Mouse (Mus musculus) CH12.LX (cell line): ENCODE measurements around the gene Fer. TPM values are rescaled to one million over a fixed set of nuclear protein-coding genes. Genes with fewer than 3 reads are reported as not detected.
A peak's percentile ranks its signal among the peaks of the same experiment; 100 is the strongest.

Experiments used
- DNase-seq: peaks from one replicate; pipeline ENCODE4 v3.0.0-alpha.2; 2013; ENCODE audit errors: extremely low read depth
- H3K27ac ChIP-seq: 2 replicates; pipeline ENCODE4 v1.5.1; 2012; ENCODE audit warnings: low read depth, mild to moderate bottlenecking, control low read depth, moderate library complexity; ENCODE audit not compliant: insufficient read depth
- H3K27me3 ChIP-seq: replicated peaks from 2 replicates; pipeline ENCODE3; 2012; ENCODE audit warnings: inconsistent platforms
- H3K36me3 ChIP-seq, 2 experiments: replicated peaks in 1 of 2; 2 replicates each; pipeline versions ENCODE3 to v1.6.1; 2012; ENCODE audit warnings: inconsistent platforms in 1 of 2, low read length in 1 of 2, mild to moderate bottlenecking in 1 of 2, mixed read lengths in 1 of 2, moderate library complexity in 1 of 2; ENCODE audit not compliant: control insufficient read depth in 1 of 2, insufficient read depth in 1 of 2
- H3K4me1 ChIP-seq, 2 experiments: 2 replicates each; pipeline ENCODE4 v1.6.1; 2012; ENCODE audit warnings: inconsistent platforms in 1 of 2, moderate library complexity in 1 of 2; ENCODE audit not compliant: insufficient read depth in 2 of 2, control insufficient read depth in 1 of 2
- H3K4me2 ChIP-seq: 2 replicates; pipeline ENCODE4 v1.6.1; 2012; ENCODE audit warnings: low read depth, mild to moderate bottlenecking, control low read depth; ENCODE audit not compliant: poor library complexity, insufficient read depth, severe bottlenecking
- H3K4me3 ChIP-seq, 3 experiments: fragments of 150-350 bp in 1 of 3; sonication (generic) in 1 of 3; replicated peaks in 1 of 3; 2 replicates each; pipeline versions ENCODE3 to v1.5.1; 2011 to 2012; ENCODE audit warnings: low read depth in 2 of 3, low read length in 2 of 3, mild to moderate bottlenecking in 2 of 3, moderate library complexity in 2 of 3, control low read depth in 1 of 3, improper control_type of control experiment in 1 of 3, inconsistent platforms in 1 of 3, mixed read lengths in 1 of 3; ENCODE audit not compliant: poor library complexity in 1 of 3
- H3K79me2 ChIP-seq: replicated peaks from 2 replicates; pipeline ENCODE4 v1.6.1; 2012; ENCODE audit warnings: mild to moderate bottlenecking, moderate library complexity; ENCODE audit not compliant: control insufficient read depth, poor library complexity, insufficient read depth, severe bottlenecking; ENCODE audit errors: extremely low read depth
- H3K9ac ChIP-seq: 2 replicates; pipeline ENCODE4 v1.6.1; 2012; ENCODE audit warnings: low read depth, mild to moderate bottlenecking, control low read depth, moderate library complexity; ENCODE audit not compliant: insufficient read depth
- H3K9me3 ChIP-seq: replicated peaks from 2 replicates; pipeline ENCODE3; 2012; ENCODE audit warnings: low read length, inconsistent platforms, mixed read lengths
- BHLHE40 ChIP-seq: IDR thresholded peaks from 2 replicates; pipeline ENCODE4 v1.6.1; 2011; ENCODE audit warnings: mild to moderate bottlenecking, low read depth, low read length, improper control_type of control experiment
- CHD1 ChIP-seq: IDR thresholded peaks from 2 replicates; pipeline ENCODE4 v1.6.1; 2012; ENCODE audit warnings: low read depth, low read length, improper control_type of control experiment, inconsistent platforms
- CHD2 ChIP-seq: IDR thresholded peaks from 2 replicates; pipeline ENCODE4 v1.6.1; 2011; ENCODE audit warnings: low read length, improper control_type of control experiment
- E2F4 ChIP-seq: IDR thresholded peaks from 2 replicates; pipeline ENCODE4 v1.6.1; 2011; ENCODE audit warnings: low read depth, low read length, improper control_type of control experiment; ENCODE audit not compliant: insufficient replicate concordance
- ELF1 ChIP-seq: IDR thresholded peaks from 2 replicates; pipeline ENCODE4 v1.6.1; 2014; ENCODE audit warnings: low read depth, mild to moderate bottlenecking, inconsistent platforms, low read length, improper control_type of control experiment
- EP300 ChIP-seq: IDR thresholded peaks from 2 replicates; pipeline ENCODE4 v1.6.1; 2011; ENCODE audit warnings: low read length, improper control_type of control experiment
- GABPA ChIP-seq: IDR thresholded peaks from 2 replicates; pipeline ENCODE4 v1.6.1; 2012; ENCODE audit warnings: low read depth, low read length, improper control_type of control experiment, inconsistent platforms; ENCODE audit not compliant: insufficient replicate concordance
- MAZ ChIP-seq: IDR thresholded peaks from 2 replicates; pipeline ENCODE4 v1.6.1; 2012; ENCODE audit warnings: low read depth, mild to moderate bottlenecking, inconsistent platforms, low read length, improper control_type of control experiment, moderate library complexity
- NRF1 ChIP-seq: IDR thresholded peaks from 2 replicates; pipeline ENCODE4 v1.6.1; 2014; ENCODE audit warnings: low read depth, mild to moderate bottlenecking, inconsistent platforms, low read length, improper control_type of control experiment, moderate library complexity
- PAX5 ChIP-seq: IDR thresholded peaks from 2 replicates; pipeline ENCODE4 v1.6.1; 2012; ENCODE audit warnings: low read length, inconsistent platforms, mixed read lengths
- RAD21 ChIP-seq: IDR thresholded peaks from 2 replicates; pipeline ENCODE4 v1.6.1; 2011; ENCODE audit warnings: low read depth, mild to moderate bottlenecking, low read length, improper control_type of control experiment, moderate library complexity
- SIN3A ChIP-seq: IDR thresholded peaks from 2 replicates; pipeline ENCODE4 v1.6.1; 2012; ENCODE audit warnings: low read length, improper control_type of control experiment, inconsistent platforms
- TBP ChIP-seq: conservative IDR thresholded peaks from 2 replicates; pipeline ENCODE4 v1.6.1; 2011; ENCODE audit warnings: low read depth, low read length, improper control_type of control experiment
- UBTF ChIP-seq: IDR thresholded peaks from 2 replicates; pipeline ENCODE4 v1.6.1; 2012; ENCODE audit warnings: low read depth, mild to moderate bottlenecking, inconsistent platforms, low read length, improper control_type of control experiment, moderate library complexity
- ZNF384 ChIP-seq: IDR thresholded peaks from 2 replicates; pipeline ENCODE4 v1.6.1; 2012; ENCODE audit warnings: low read depth, low read length, improper control_type of control experiment, inconsistent platforms
- dilution Hi-C: fragments of 300-500 bp; cut with MboI; formaldehyde crosslinking; loops from 2 replicates; pipeline ENCODE4 v1.14.3; 2020; ENCODE audit warnings: low sequenced_read_pairs; ENCODE audit not compliant: extremely low pct_unique_long_range_greater_than_20kb, extremely low pct_ligation_motif_present
- in situ Hi-C: fragments of 300-500 bp; cut with MboI; formaldehyde crosslinking; loops from 3 replicates; pipeline ENCODE4 v1.14.3; 2019; ENCODE audit warnings: low sequenced_read_pairs, low pct_ligation_motif_present, low pct_unique_long_range_greater_than_20kb, mixed read lengths
- polyA plus RNA-seq: library from polyadenylated mRNA; unstranded; fragments of >175 nt; gene quantifications from 2 replicates; pipeline ENCODE4 v1.2.1, GENCODE M21; 2012; ENCODE audit warnings: low read depth; ENCODE audit not compliant: insufficient read length
- total RNA-seq, 2 experiments: library from RNA; depleted of rRNA; stranded (reverse); fragments of 300-350 nt in 1 of 2; fragments of >200 nt in 1 of 2; gene quantifications; 2 replicates each; pipeline ENCODE4 v1.2.3; 2012 to 2014

Gene Fer
- total and polyA plus RNA-seq, 3 experiments: 4.3 to 4.9 (median 4.5) TPM

GRCm38 (mm10) chr17:64180546-64180945 is 317.7 kb downstream of the Fer start:
- H3K79me2 ChIP-seq: no peaks in the 10 kb centered on the region
- H3K4me3 ChIP-seq: no peak overlapping the region
- TF ChIP-seq PAX5: no peak
- no peak for TF ChIP-seq ZNF384
- no peak for TF ChIP-seq UBTF
- no peak overlapping the region for H3K9ac ChIP-seq
- no peaks in the 10 kb centered on the region for H3K36me3 ChIP-seq
- dilution Hi-C loops (no loop called here), in situ Hi-C loops (no loop called here)
- no peak overlapping the region for H3K4me2 ChIP-seq
- no peak overlapping the region for H3K27ac ChIP-seq
- H3K27me3 ChIP-seq: no peaks in the 10 kb centered on the region
- DNase-seq: no peak
- no peaks in the 10 kb centered on the region for H3K9me3 ChIP-seq
- peaks cover 5 to 18% of the 10 kb centered on the region in 2 experiments; a peak in 3 of 4 replicates for H3K4me1 ChIP-seq

GRCm38 (mm10) chr17:64181291-64181690 is 318.4 kb downstream of the Fer start:
- H3K4me3 ChIP-seq: no peak overlapping the region

GRCm38 (mm10) chr17:64182599-64182998 is 319.7 kb downstream of the Fer start:
- dilution Hi-C loops (no loop called here), in situ Hi-C loops (no loop called here)
- DNase-seq: peak; percentile 17
- H3K27me3 ChIP-seq: no peaks in the 10 kb centered on the region
- peaks cover 3 to 18% of the 10 kb centered on the region in 2 experiments; a peak in 3 of 4 replicates for H3K4me1 ChIP-seq
- no peaks in the 10 kb centered on the region for H3K79me2 ChIP-seq
- no peak overlapping the region for H3K4me2 ChIP-seq
- TF ChIP-seq SIN3A (no peak), NRF1 (no peak), EP300 (no peak), ELF1 (no peak), BHLHE40 (0 out of 2 replicates have a peak, but pooled peaks have one; percentile 15), CHD1 (no peak), CHD2 (no peak), E2F4 (no peak), MAZ (no peak)
- H3K36me3 ChIP-seq: no peaks in the 10 kb centered on the region
- H3K9me3 ChIP-seq: no peaks in the 10 kb centered on the region
- no peak overlapping the region for H3K4me3 ChIP-seq
- H3K9ac ChIP-seq: no peak overlapping the region
- H3K27ac ChIP-seq: no peak overlapping the region

More at GRCm38 (mm10) chr17:64181291-64181690, 318.4 kb downstream of the Fer start:
- Histone ChIP-seq H3K4me2 (no peak overlapping the region), H3K79me2 (no peaks in the 10 kb centered on the region), H3K9ac (no peak overlapping the region), H3K27ac (no peak overlapping the region), H3K36me3 (no peaks in the 10 kb centered on the region), H3K27me3 (no peaks in the 10 kb centered on the region), H3K4me1 (peaks cover 5 to 18% of the 10 kb centered on the region in 2 experiments; a peak in 3 of 4 replicates), H3K9me3 (no peaks in the 10 kb centered on the region)
- in situ Hi-C loops (no loop called here), dilution Hi-C loops (no loop called here)
- DNase-seq: no peak
- TF ChIP-seq RAD21: no peak
- no peak for TF ChIP-seq GABPA
- no peak for TF ChIP-seq TBP
